Mouse (Mus musculus): ENCODE data around the gene Tln2.

Tln2 gene

GRCm38 (mm10) chr9:67209451-67209850 lies 350.1 kb downstream of the Tln2 start:
- DNase-seq (ENCODE audit: low spot score): no peak

- DNase-seq (ENCODE audit: low spot score): no peak
These were observed 351.1 kb downstream of the Tln2 start for GRCm38 (mm10) chr9:67208420-67208819.

GRCm38 (mm10) chr9:67205175-67205574 lies 354.3 kb downstream of the Tln2 start:
- DNase-seq (ENCODE audit: low spot score): no peak

GRCm38 (mm10) chr9:67196609-67197008 lies 362.9 kb downstream of the Tln2 start:
- no peak for DNase-seq (ENCODE audit: low spot score)

GRCm38 (mm10) chr9:67195306-67195705 lies 364.2 kb downstream of the Tln2 start:
- DNase-seq (ENCODE audit: low spot score): no peak

GRCm38 (mm10) chr9:67191488-67192331 lies 367.8 kb downstream of the Tln2 start:
- DNase-seq (ENCODE audit: low spot score): no peak

GRCm38 (mm10) chr9:67187686-67188085 lies 371.8 kb downstream of the Tln2 start:
- DNase-seq (ENCODE audit: low spot score): no peak

- DNase-seq (ENCODE audit: low spot score): no peak
These were observed 372.3 kb downstream of the Tln2 start for GRCm38 (mm10) chr9:67187182-67187581.

GRCm38 (mm10) chr9:67184556-67184955 lies 374.9 kb downstream of the Tln2 start:
- DNase-seq (ENCODE audit: low spot score): no peak

GRCm38 (mm10) chr9:67183520-67183919 lies 376.0 kb downstream of the Tln2 start:
- no peak for DNase-seq (ENCODE audit: low spot score)

GRCm38 (mm10) chr9:67182006-67182405 lies 377.5 kb downstream of the Tln2 start:
- DNase-seq (ENCODE audit: low spot score): no peak

- no peak for DNase-seq (ENCODE audit: low spot score)
These were observed 380.8 kb downstream of the Tln2 start for GRCm38 (mm10) chr9:67178709-67179108.

GRCm38 (mm10) chr9:67178203-67178602 lies 381.3 kb downstream of the Tln2 start:
- DNase-seq (ENCODE audit: low spot score): no peak

GRCm38 (mm10) chr9:67176073-67176472 lies 383.4 kb downstream of the Tln2 start:
- DNase-seq (ENCODE audit: low spot score): no peak

GRCm38 (mm10) chr9:67173816-67174215 lies 385.7 kb downstream of the Tln2 start:
- DNase-seq (ENCODE audit: low spot score): no peak

GRCm38 (mm10) chr9:67173154-67173553 lies 386.3 kb downstream of the Tln2 start:
- DNase-seq (ENCODE audit: low spot score): no peak

- no peak for DNase-seq (ENCODE audit: low spot score)
These were observed 388.1 kb downstream of the Tln2 start for GRCm38 (mm10) chr9:67171409-67171808.

GRCm38 (mm10) chr9:67170759-67171158 lies 388.7 kb downstream of the Tln2 start:
- DNase-seq (ENCODE audit: low spot score): no peak

GRCm38 (mm10) chr9:67170047-67170446 lies 389.5 kb downstream of the Tln2 start:
- DNase-seq (ENCODE audit: low spot score): no peak
